Mouse (Mus musculus) ovary, adult 18-20 months (tissue): ENCODE measurements around the gene Krt23.

ENCODE experiments used
- DNase-seq: peaks from one replicate; pipeline ENCODE4 v3.0.0; 2022; ENCODE audit warnings: low spot score, mixed read lengths

Gene Krt23

DNA sequence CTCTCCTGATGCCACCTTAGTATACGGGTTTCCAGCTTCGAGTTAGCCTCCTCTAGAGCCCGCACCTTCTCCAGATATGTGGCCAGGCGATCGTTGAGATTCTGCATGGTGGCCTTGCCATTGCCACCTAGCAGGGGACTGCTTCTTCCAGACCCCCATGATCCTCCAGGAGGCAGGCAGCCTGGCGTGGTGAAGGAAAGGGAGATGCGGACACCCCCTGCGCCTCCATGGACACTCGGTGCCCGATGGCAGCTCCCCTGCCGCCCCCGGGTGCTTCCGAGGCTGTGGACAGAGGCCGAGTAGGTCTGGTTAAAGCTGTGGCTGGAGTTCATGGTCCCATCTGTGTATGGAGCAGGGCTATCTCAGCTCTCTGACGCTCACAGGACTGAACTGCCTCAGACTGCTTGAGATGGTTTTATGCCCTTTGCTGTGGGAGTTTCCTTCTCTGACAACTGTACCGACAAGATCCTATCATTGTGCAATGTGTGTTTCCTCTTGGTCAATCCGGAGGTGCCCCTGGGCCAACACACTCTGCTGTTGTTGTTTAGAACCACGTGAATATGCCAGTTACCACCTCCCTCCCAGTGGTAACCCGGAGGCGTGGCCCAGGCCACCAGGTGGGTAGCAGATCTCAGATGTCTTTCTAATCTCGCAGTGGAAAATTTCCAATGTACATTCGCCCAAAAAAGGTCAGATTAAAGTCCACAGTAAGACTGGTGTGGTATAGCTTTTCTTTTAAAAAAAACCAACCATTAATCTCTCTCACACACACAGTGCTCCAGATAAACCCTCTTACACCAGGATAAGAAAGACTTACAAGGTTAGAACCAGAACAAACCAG is at the start of gene Krt23:
Krt23 (minus strand) TSS at position 405 of the 841 bp plus-strand sequence.
- no peak for DNase-seq

DNA sequence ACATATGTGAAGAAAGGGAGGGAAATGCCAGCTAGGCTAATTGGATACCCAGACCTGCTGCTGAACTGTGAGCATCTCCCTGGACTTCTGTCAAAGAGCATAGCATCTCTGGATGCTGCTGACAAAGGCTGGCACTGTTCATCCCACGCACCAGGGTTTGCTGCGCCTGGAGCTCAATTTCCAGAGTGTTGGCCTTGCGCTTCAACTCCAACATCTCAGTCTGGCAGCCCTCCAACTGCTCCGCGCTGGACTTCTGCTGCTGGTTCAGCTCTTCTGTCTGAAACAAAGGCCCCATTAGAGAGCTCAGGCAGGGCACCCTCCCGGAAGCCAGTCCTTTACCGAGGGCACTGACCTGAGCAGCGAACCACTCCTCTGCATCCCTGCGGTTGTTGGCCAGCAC is 46.8 kb upstream of the Krt23 start:
- peak; percentile 35 for DNase-seq

- no peak for DNase-seq
Observed at GRCm38 (mm10) chr11:99521288-99521860, 28.4 kb upstream of the Krt23 start, which contains the start of gene Krt39. Krt39 (minus strand) TSS chr11:99521338.

DNA sequence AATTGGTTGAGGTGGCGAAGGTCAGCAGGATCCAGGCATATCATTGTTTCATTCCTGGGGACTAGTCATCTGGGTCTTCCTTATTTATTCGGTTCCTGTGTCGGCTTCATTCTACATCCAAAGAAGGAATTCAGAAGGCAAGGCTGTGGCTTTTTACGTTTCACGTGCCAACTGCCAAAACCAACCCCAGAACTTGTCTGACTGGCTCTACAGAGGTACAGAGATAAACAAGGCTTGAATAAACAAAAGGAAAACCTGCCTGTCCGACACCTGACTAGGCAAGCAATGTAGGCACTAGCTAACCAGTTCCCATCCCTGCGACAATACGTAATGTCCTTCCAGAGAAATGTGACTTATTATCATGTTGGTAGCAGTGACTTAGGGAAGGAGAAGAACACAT is 21.2 kb upstream of the Krt23 start:
- DNase-seq = no peak

DNA sequence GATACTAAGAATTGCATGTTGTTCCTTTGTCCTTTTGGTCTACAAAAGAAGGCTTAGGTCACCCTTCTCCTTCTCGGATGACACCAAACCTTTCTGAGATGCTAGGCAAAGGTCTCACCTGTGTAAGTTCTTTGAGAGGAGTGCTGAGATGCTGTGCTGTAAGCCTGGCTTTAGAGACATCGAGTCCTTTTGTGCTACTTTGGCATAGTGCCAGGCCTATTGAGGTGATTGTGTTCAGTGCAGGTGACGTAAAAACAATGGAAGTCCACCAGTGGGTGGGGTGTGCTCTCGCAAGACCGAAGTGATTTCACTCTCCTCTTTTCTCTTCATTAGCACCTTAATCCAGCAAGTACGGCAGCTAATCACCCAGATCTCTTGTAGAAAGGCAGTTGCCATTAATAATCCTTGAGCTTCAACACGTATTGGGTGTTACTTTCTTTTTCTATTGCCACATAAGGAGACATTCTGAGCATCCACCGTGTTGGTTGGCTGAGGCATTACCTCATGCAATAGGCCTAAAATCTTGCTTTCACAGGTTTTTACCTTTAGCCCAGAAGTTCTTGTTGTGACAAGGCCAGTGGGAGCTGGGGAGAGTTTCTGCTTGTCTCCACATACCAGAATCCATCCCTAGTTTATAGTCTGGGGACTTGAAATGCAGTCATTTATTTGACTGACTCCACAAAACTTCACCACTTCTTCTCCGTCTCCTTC is 7.3 kb upstream of the Krt23 start:
- DNase-seq = no peak

- no peak for DNase-seq
Observed at GRCm38 (mm10) chr11:99496460-99496859, 3.5 kb upstream of the Krt23 start.

GRCm38 (mm10) chr11:99494741-99495140 is 1.8 kb upstream of the Krt23 start:
- DNase-seq = no peak

DNA sequence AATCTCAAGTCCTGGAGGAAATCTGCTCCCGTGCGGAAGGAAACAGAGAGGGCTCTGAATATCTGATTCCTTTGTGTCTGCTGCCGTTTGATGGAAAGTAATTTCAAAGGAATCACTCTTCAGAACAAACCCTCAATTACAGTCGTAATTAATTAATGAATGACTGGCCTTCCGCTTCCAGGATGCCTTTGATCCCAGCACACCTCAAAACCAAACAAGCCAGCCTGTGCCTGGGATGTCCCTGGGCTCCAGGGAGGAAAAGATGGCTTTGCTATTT is 575 bp upstream of the Krt23 start:
- DNase-seq = no peak

DNA sequence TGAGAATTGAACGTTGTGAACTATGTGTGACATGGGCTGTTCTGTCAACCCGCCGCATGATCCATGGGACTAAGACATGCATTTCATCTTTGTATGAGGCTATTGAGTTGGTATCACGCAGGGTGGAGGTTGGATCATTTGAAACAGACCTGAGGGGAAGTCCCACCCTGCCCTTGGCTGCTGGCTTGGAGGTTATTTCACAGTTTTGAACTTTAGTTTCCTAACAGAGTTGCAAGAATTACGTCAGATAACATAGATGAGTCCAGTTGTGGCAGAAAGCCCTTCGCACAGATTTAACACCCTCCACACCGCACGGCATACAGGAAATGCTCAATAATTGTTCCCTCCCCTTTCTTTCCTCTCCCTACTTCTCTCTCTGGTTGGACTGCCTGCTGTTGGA is 1.9 kb downstream of the Krt23 start:
- no peak for DNase-seq

DNA sequence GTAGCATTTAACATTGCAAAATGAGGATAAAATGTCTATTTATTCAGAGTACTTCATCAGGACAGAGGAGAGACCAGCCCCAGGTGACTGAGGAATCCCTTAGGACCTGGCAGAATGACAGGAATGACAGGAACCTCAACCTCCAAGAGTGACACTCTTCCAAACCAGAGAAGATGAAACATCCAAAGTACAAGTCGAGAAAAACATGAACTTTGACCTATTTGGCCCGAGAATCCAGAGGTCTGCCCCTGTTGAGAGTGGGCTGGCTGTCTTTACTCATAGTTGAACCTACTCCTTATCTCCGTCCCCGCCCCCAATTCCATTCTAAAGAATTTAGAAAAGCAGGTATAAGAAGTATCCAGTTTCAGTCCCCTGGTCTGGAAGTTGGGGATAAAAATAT is 2.3 kb downstream of the Krt23 start:
- DNase-seq = no peak

- DNase-seq = no peak
Observed at GRCm38 (mm10) chr11:99489233-99489632, 3.7 kb downstream of the Krt23 start.

- no peak for DNase-seq
Observed at GRCm38 (mm10) chr11:99474981-99475380, 18.0 kb downstream of the Krt23 start.

GRCm38 (mm10) chr11:99473433-99473832 is 19.5 kb downstream of the Krt23 start:
- no peak for DNase-seq

- no peak for DNase-seq
Observed at GRCm38 (mm10) chr11:99472405-99472804, 20.5 kb downstream of the Krt23 start.

DNA sequence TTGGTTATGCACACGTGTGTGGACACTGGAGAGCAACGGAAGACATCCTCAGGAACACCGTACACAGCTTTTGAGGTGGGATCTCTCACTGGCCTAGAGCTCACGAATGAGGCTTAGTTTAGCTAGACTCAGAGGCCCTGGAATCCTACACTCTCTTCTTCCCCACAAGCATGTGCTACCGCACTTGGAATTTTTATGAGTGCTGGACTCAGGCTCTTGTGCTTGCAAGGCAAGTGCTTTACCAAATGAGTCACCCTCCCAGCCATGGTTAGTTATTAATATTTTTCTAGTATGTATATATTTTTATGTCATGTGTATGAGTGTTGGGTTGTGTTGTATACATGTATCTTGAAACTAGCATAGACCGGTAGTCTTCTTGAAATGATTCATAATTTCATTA is 21.0 kb downstream of the Krt23 start:
- DNase-seq = no peak

- no peak for DNase-seq
Observed at GRCm38 (mm10) chr11:99469228-99469627, 23.7 kb downstream of the Krt23 start.

DNA sequence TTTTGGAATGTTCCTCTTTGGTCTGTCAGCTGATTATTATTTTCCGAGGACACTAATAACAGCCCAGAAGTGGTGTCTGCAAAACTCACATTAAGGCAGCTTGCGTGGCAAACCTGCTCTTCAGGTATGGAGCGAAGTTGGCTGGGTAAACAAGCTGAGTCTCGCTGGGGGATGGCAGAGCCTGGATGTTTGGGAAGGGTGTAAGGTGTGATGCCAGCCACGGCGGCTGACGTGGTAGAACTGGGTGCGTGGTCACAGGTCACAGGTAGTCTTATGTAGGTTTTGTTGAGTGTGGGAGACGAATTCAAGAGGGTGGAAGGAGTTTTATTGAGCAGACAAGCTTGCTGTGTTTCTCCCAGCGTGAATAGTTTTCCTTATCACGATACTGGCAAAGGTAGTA is 24.4 kb downstream of the Krt23 start:
- DNase-seq = no peak

DNA sequence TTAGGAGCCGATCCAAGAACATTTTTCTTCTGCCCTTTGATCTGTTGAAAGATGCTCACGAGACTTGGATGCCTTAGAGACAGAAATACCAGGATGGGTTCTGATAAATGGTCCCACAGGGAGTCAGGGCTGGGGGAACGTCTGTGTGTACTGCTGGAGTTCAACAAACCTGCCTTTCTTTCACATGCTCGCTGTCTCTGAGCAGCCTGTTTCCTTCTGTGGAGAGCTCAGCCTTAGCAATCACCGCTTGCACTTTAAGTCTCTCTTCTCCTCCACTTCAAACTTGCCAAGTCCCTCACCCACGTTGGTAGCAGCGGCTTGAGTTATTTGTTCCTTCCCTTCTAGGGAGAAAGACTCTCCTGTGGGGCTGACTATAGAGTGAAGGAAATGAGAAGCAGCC is 26.6 kb downstream of the Krt23 start:
- no peak for DNase-seq

DNA sequence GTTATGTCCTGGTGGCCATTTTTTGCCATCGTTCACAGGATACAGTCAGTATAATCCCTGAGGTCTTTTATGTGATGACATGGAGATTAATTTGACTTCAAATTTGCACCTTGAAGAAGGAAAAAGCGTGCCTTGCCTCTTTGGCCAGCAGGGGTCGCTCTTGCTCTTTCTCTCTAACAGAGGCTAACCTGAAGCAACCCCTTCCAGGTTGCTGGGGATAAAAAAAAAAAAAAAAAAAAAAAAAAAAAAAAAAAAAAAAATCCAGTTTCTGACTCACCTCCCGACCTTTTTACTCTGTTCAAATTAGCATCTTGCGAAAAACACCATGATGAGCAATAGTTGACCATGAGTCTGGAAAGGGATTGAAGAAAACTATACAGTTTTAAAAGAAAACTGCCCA is 28.1 kb downstream of the Krt23 start:
- peak; percentile 28 for DNase-seq

- DNase-seq = no peak
Observed at GRCm38 (mm10) chr11:99463155-99463554, 29.8 kb downstream of the Krt23 start.

GRCm38 (mm10) chr11:99461736-99462135 is 31.2 kb downstream of the Krt23 start:
- no peak for DNase-seq

DNA sequence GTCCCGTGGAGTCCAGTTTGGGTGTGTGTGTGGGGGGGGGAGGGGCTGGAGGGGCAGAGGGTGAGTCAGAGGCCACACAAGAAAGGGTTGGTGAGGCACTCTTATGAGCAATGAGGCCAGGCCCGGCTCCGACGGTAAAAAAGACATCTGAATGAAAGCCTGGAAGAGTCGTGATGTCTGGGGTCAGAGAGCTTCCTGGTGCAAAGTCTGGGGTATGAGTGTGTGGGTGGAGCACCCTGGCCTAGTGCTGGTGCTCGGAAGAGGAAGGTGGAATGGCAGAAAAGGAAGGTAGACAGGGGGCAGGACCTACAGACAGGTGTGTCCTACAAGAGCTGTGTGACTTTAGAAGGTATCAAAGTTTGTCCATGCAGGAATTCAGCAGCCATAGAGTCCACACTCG is 34.0 kb downstream of the Krt23 start:
- DNase-seq = no peak

DNA sequence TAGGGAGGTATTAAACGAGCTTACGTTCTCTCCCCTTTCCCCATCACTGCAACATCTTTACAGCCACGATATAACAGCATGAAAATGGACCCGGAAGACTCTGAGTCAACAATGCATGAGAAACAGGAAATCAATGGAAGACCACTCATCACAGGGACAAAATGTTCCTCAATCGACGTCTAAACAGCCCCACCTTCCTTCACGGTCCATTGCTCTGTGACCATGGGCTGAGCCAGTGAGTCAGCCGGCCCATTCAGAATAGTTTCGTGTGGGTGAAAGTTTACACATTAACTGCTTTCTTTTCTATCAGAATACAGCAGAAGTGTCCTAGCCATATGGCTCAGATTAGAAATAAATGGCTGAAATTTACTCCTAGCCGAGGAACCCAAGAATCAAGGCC is 38.2 kb downstream of the Krt23 start:
- no peak for DNase-seq
